Mouse (Mus musculus) left cerebral cortex, adult 18-20 months (tissue): Measurements from ENCODE around the gene Cachd1. TPM values are rescaled to one million over a fixed set of nuclear protein-coding genes. Genes with fewer than 3 reads are reported as not detected.

Source experiments
- DNase-seq, 2 experiments: peaks; one replicate each; pipeline ENCODE4 v3.0.0; 2021 to 2022; ENCODE audit warnings: low spot score in 2 of 2, mixed read lengths in 1 of 2
- total RNA-seq, 2 experiments: library from RNA; stranded (reverse); gene quantifications; 2 replicates each; pipeline ENCODE4 v1.2.3; 2021

Cachd1 gene
- total RNA-seq, 2 experiments from 2014 or later: 9.9 to 16.4 TPM

DNA sequence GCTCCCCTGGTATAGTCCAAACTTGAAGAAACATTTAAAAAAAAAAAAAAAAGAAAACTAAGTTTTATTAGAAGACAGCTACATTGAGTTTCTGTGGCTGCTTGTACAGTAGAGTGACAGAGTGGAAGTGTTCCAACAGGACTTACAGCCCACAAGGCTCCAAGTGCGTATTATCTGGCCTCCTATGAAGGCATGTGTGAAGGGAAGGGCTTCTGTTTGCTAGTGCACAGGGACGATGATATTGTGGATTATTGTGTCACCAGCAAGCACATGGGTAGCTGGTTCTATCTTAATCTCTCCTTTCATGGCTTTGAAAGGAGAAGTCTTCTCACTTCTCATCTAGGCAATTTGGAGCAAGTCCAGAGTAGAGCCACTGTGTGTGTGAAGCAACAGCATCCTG is 138.6 kb downstream of the Cachd1 start:
- DNase-seq: no peak

DNA sequence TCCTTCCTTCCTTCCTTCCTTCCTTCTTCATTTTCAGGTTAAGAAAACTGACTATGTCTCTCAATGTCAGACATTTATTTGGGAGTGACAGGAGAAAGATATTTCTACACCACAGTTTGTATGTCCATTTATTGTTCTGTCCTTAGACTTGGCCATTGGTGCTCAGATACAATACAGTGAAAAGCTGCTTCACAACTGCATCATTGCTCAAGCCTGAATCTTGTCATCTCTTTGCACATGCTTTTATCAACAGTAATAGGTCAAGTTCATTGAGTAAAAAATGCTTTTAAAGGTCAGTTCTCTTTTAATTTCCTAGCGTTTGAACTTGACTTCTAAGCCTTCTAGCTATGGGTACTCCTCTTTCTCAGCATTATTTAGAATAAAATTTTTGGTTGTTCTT is 141.0 kb downstream of the Cachd1 start:
- no peak for DNase-seq

DNA sequence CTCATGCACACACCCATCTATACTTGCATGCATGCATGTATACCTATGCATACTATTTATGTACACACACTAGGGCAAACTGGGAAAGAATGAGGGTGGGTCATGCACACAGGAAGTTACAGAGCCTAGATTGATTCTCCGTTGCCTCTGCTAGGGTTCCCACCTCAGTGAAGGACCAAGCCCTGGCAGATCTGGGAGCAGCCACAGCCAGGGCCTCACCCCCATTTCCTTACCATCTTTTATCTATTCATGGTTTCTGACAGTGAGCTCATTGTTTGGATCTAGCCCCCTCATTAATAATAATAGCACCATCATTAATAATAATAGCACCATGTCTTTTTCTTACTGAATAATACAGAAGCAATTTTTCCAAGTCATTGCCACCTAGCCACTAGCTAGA is 143.9 kb downstream of the Cachd1 start:
- no peak for DNase-seq

DNA sequence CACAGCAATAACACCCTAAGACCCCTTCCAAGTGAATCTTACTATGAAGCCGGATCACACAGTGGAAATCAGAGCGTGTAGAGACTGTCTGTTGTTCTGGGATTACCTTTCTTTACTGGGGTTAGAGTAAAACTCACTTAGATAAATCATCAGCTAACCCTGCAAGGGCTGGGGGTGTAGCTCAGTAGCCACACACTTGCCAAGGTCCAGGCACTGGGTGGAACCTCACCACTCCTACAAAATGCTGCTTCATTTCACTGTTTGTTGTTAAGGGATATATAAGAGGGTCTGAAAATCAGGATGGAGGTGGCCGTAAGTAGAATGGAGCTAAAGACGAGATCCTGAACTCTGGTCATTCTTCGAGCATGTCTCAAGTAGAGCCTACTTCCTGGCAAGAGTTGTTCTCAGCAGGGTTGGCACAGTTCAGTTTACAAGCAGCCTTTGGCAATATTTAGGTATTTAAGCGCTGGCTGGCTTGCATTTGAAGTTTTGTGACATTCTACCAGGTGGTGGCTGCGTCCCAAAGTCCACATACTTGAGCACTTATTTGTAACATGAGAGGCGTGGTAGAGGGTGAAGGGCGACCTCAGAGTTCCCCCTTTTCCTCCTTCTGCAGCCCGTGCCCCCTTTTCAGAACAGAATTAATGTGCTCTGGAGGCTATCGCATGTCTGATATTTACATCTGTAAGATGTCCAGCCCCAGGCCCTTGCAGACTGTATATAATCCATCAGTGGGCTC is 146.5 kb downstream of the Cachd1 start:
- DNase-seq: no peak

DNA sequence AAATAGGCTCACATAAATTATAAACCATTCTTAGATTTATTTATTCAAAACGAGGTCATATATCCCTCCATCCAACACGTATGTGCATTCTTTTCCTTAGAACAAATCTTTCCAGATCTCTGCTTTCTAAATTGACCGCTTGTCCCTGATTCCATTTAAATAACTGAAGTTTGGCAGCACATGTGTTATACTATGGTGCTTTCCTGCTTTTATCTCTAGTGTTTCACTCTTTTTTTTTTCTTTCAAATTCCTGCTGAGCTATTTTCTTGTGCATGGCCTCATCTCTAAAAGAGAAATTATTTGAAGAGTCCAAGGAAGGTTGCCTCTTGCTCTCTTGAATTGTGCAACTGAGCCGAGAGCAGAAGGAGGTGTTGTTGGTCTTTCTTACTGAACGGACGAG is 147.1 kb downstream of the Cachd1 start:
- DNase-seq: no peak

DNA sequence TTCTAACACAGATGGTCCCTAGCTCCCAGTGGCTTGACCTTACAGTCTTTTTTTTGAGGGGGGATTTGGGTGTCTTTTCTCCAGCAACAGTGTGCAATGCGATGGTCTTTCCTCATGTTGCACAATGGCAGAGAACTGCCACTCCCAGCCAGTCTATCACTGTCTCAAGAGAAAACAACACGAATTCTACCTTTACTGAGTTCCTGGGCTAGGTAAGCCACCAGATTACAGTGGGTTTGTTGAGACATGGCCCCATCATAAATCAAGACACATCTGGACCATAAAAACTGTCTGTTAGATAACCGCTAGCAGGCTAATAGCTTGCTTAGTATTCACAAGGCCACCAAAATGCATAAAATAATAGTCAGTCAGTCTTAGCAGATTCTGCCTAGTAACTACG is 147.8 kb downstream of the Cachd1 start:
- DNase-seq: no peak

DNA sequence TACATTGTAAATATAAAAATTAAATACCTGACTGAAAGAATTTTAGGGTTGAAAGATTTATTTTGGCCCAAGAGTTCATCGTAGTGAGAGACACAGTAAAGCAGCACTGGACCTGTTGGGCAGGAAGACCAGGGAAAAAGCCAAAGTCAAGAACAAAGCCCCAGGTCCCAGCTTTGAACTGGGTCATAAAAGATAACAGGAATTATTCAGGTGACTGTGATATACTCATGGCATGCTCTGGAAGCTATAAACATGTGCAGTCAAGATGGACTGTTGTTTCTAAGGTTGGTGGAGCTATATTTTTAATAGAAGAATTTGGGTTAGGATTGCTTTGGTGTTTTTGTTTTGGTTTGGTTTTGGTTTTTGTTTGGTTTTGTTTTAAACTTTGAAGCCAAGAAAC is 148.7 kb downstream of the Cachd1 start:
- DNase-seq: no peak

DNA sequence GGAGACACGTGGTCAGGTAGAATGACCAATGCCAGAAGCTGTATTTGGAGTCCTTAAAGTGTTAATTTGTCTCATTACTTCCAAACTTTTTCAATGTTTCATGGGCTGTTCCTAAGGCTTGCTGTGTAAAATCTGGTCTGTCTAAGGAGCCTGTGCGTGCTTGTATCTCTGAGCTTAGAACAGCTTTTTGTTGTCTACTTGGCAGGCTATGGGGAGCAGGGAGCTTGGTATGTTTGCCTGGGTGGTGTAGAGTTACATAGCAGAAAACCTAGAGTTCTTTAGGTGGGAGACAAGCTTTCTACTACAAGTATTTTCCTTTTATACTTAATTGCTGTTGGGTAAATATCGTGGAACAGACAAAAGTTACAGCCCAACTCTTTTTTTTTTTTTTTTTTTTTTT is 150.1 kb downstream of the Cachd1 start:
- no peak for DNase-seq

DNA sequence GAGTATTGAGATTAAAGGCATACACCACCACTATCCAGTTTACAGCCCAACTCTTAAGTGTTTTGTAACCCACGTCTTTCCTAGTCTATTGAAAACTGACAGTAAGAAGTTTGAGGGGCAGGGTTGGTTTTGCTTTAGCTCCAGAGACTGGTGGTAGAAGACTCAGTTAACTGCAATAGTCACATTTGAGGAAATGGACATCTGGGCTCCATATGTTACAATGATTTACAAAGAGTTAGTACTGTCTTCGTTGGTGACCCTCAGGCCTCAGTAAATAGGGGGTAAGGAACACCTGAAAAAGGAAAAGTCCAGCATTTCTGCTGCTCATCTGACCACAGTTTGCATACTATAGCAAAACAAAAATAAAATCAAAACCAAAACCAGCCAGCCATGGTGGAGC is 150.6 kb downstream of the Cachd1 start:
- no peak for DNase-seq

DNA sequence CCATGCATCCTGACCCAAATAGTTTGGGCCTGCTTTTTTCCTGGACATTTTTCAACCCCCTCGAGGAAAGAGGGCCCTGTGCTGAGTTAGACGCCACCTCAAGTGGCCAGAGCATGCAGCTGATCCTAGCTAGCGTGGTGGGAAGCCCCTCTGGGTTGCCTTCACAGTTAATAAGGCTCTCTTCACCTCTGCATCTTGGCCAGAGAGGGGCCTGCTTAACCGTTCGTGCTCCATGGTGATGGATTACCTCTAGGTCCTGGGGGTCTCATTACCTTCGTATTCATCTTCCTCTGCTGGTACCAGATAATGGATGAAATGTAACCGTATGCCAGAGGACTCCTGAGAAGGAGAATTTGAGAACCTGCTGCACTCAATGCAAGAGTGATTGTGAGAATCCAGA is 167.2 kb downstream of the Cachd1 start:
- DNase-seq: no peak

DNA sequence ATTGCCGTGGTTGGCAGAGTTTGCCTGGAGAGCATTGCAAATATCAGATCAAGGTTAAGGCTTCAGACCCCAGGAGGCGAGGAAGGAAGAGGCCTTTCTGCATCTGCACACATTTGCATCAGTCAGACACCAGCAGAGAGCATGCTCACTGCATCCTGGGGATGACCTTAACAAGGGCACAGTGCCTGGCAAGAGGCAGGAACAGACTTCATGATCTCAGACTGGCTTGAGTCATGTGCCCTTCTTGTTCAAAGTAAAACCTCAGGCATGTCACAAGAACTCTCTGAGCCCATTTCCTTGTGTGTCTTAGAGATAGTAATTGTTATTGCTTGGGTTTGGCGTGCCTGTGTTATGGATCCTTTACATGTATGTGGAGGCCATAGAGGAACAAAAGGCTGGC is 167.8 kb downstream of the Cachd1 start:
- no peak for DNase-seq

DNA sequence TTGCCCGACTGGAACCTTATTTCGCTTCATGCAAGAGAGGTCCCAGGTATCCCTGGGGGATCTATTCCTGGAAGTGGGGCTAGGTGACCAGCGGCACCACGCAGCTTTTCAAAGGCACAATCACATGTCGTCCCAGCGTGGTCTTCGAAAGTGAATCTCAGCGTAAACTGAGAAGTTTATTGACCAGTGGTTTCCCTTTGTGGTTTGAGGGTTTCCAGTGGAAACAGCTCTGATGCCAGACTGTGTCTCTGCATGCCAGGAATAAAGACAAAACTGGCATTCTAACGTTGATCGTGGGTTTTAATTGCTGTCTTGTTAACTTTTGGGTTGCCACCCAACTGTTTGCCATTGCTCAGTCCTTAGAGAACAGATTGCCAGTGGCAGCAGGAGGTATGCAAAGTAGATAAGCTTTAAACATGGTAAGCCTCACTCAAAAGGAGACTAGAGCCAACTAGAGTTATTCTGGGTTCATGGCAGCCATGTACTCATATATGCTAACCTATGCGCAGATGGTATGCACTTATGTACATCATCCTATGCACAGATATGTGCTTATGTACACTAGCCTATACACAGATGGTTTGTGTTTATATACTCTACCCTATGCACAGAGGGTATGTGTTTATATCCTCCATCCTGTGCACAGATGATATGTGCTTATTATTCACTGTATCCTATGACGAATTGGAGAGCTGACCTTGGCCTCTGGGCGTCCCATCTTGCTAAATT is 168.9 kb downstream of the Cachd1 start:
- DNase-seq: no peak

DNA sequence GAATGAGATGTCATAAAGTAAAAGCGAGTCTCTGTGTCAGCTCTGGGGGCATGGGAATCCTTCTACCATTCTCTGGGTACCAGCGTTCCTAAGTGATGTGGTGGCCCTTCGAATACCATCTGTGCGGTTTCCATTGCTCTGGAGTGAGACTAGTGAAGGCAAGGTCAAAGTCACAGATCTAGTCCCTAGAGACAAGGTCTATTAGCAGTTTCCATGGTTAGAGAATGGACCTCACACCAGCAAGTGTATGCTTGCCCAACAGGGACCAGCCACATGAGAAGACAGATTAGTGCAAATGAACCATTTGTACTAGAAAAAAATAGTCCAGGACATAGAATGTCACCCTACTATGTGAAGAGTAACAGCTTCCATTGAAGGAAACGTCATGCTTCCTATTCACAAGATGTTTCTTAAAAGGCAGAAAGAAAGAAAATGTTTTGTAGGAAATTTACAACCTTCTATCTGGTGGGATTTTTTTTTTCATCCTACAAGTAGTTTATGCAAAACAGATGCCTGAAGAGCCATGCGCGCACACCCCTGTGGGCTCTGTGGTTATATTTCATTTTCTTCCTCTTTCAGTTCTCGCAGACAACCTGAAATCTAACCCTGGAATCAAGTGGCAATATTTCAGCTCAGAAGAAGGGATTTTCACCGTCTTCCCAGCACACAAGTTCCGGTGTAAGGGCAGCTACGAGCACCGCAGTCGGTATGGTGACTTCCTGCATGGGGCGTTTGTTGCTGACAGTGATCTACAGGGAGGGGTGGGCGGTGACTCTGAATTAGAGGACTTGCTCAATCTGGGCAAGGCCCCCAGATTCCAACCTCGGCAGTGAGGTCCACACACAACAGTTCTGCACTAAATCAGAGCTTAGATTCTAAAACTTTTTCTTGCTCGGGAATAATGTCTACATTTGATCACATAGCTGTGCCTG is 172.3 kb downstream of the Cachd1 start:
- DNase-seq: no peak

DNA sequence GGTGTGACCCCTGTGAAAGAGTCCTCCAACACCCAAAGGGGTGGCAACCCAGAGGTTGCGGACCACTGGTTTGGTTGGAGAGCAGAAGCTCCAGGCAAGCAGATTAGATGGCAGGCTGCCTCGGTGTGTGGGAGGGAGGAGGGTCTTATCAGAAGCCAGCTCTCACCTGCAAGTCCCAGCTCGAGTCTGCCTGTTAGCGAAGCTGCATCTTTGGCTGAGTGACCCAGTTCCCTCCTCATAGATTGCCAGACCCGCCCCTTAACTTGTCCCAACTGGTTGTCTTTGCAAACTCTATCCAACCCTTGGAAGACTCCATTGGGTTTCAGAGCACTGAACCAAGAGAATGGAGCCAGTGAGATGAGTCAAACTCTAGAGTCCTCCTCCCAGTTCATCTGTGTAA is 173.8 kb downstream of the Cachd1 start:
- no peak for DNase-seq

DNA sequence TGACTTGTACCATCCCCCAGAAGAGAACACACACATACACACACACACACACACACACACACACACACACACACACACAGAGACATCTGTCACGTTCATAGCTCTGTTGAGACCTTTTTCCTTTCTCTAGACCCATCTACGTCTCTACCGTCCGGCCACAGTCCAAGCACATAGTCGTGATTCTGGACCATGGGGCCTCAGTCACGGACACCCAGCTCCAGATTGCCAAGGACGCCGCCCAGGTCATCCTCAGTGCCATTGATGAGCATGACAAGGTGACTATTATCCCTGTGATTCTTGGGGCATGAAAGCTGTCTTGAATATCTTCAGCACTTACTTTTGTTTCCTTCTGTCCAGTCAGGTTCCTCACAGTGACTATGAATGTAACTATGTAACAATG is 175.4 kb downstream of the Cachd1 start:
- DNase-seq: no peak

DNA sequence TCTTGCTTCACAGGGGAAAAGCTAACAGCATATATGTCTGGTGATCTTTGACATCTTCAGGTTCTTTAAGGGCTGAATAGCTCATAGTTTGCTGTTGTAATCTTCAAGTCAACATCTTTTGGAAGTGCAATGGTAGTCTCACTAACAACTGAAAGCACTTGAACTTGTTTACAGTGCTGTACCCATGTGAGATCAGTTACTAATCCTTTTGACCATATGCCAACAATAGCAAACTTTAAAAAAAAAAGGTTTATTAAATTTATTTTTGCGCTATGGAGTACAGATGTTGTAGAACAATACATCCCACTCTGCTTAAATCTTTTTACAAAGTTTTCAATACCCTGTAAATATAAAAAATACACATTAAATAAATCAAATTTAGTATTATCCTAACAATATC is 186.9 kb downstream of the Cachd1 start:
- DNase-seq: no peak

DNA sequence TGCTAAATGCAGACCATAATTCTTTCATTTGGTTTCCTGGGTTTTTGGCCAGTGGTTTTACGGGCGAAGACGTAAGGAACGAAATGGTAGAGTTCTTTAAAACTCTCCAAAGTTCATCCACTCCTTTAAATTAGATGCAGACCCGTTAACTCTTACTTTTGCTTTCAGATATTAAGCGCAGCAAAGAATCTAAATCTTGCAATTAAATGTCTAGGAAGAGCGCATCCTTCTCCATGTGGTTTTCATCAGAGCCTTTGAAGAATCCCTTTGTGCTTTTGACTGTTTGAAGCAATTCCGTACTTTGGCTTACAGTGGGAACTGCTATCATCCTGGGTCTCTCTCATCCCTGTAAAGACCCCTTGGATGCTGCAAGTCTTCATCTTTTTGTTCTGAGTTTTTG is 187.3 kb downstream of the Cachd1 start:
- no peak for DNase-seq

DNA sequence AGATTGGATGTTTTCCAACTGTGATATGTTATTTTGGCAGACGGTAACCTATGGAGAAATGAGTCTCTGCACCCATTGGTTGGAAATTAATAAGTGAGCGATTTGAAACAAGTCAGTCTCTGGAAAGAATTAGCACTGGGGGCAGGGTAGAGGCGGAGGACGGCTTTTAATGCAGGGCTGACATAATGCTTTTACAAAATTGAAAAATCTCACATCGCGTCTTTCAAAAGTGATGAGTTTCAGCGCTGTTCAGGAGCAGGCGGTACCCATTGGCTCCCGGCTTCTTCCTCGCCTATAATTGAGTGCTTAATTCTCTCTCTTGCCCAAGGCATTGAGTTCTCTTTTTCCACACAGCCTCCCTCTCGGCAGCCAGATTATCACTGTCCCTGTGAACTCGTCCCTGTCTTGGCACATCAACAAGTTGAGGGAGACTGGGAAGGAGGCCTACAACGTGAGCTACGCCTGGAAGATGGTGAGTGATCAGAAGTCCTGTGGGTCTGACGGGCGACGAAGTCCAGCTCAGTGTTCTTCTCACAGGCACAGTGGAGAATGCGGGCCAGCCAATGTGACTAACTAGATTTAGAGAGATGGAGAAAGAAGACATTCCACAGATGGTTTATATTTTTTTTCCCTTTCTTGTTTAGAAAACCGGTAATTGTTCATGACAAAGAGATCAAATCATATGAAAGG is 191.4 kb downstream of the Cachd1 start:
- DNase-seq: no peak

DNA sequence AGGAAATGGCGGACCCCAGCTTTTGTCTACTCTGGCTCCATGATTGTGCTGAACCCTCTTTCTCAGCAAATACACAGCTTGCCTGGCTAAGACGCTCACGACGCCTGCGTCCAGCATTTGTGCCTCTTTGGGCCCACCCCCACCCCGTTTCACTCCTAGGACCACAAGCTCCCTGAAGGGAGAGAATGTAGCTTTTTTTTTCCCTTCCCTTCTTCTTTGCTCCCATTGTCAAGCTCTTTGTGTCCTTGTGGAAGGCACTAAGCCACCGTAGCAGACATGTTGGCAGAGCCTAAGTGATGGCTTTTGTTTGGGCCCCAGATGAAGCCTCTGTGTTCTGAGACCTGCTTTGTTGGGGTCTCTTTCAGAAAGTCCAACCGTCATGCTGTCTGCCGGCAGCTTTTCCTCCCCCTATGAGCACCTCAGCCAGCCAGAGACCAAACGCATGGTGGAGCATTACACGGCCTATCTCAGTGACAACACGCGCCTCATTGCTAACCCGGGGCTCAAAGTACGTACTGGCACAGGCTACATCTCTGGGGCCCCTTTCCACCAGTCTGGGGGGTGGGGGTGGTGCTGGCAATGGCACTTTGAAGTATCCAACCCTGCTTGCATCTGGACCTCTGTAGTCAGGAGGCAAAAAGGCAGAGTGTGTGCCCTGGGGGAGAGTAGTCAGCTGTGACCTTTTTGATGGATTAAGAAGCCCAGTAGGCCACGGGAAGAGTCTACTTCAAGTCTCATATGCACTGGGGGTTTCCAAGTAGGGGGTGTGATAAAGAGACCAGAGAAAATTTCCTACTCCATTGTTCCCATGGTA is 197.4 kb downstream of the Cachd1 start:
- DNase-seq: no peak

DNA sequence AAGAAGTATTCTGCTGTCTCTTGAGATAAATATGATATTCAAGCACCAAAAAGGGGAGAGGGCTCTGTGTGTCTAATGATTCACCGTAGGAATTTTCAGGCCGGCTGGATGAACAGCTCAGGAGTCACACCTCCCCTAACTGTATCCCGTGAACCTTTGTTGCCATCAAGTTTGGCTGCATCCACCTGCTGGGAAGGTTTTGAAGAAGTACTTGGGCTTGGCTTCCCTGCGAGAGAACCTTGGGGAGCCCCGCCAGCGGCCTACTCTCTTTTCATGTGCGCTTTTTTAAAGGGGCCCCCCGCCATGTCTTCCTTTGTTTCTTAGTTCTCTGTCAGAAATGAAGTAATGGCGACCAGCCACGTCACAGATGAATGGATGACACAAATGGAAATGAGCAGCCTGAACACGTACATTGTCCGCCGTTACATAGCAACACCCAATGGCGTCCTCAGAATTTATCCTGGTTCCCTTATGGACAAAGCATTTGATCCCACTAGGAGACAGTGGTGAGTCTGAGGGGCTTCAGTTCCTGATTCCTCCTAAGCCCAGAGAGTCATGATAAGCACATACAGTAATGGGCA is 198.1 kb downstream of the Cachd1 start:
- DNase-seq: no peak
